Mouse (Mus musculus) kidney, adult 2 months (tissue): Measurements from ENCODE around the gene Akap9.

ENCODE experiments used
- CTCF ChIP-seq: fragments of 200-500 bp; conservative IDR thresholded peaks from 2 replicates; pipeline ENCODE4 v1.5.1; 2011; ENCODE audit warnings: low read depth, mild to moderate bottlenecking, control low read depth, low read length, moderate library complexity, mixed read lengths; ENCODE audit not compliant: insufficient read depth, insufficient read length
- POLR2A ChIP-seq: fragments of 200-500 bp; IDR thresholded peaks from one replicate; pipeline ENCODE4 v1.6.1; 2011; ENCODE audit warnings: low read depth, low read length, control low read depth

DNA sequence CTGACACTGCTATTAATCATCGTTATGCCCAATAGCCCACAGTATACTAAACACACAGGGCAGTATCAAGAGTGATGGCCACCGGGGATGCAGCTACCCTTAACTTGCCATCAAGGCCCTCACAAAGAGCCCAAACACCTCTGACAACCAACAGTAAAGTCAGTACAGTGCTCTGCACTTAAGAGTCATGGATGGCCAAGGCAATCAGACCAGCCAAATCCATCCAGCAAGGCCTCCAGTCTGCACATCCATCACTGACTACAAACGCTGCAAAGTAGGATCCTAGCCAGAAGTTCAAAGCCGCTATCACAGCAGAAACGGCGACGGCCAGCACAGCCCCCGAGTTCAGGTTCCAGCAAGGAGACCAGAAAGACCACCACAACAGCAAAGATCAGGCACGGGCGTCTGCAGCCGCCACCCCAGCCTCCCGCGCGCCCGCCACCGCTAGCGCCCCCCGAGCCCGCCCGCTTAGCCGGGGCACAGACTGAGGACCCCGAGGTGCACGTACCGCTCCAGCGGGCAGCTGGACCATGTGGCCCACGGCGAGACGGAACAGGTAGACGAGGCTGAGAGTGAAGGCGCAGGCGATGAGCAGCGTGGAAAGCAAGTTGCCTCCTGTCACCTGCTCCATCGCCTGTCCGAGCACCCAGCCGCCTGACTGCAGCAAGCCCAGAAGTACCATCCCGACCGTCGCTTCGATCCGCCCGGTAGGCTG is 175.9 kb downstream of the Akap9 start:
- TF ChIP-seq CTCF (no peak), POLR2A (no peak)
